Mouse (Mus musculus): Measurements from ENCODE around the gene Nrap.
"Not testable (repeated sequence)": the region's sequence is repeated elsewhere in the genome, so short reads cannot be mapped to it uniquely, and the experiment has no call there.

Gene Nrap

GRCm38 (mm10) chr19:56366625-56367024, 23.2 kb downstream of the Nrap start:
- in situ Hi-C loops (cut with MboI, MseI): loop anchor here (10.0 kb wide), 1 partner anchor 642 kb away; no protein-coding TSS in a partner anchor

- in situ Hi-C loops (cut with MboI, MseI): loop anchor here (10.0 kb wide), 1 partner anchor 641 kb away; no protein-coding TSS in a partner anchor
Observed at GRCm38 (mm10) chr19:56366168-56366567, 23.7 kb downstream of the Nrap start.

GRCm38 (mm10) chr19:56364563-56364962, 25.3 kb downstream of the Nrap start:
- in situ Hi-C loops (cut with MboI, MseI): loop anchor here (10.0 kb wide), 1 partner anchor 640 kb away; no protein-coding TSS in a partner anchor

- in situ Hi-C loops (cut with MboI, MseI): loop anchor here (10.0 kb wide), 1 partner anchor 639 kb away; no protein-coding TSS in a partner anchor
Observed at GRCm38 (mm10) chr19:56363721-56364460, 25.9 kb downstream of the Nrap start.

GRCm38 (mm10) chr19:56358890-56359289, 30.9 kb downstream of the Nrap start:
- in situ Hi-C loops (cut with MboI, MseI): no loop called here

GRCm38 (mm10) chr19:56357374-56357708, 32.5 kb downstream of the Nrap start:
- in situ Hi-C loops (cut with MboI, MseI): not testable (repeated sequence)

GRCm38 (mm10) chr19:56356480-56357373, 33.1 kb downstream of the Nrap start:
- in situ Hi-C loops (cut with MboI, MseI): no loop called here

- in situ Hi-C loops (cut with MboI, MseI): no loop called here
Observed at GRCm38 (mm10) chr19:56355201-56355600, 34.6 kb downstream of the Nrap start.

GRCm38 (mm10) chr19:56353689-56354088, 36.1 kb downstream of the Nrap start:
- in situ Hi-C loops (cut with MboI, MseI): no loop called here

GRCm38 (mm10) chr19:56349295-56349694, 40.5 kb downstream of the Nrap start:
- in situ Hi-C loops (cut with MboI, MseI): no loop called here

GRCm38 (mm10) chr19:56346750-56347149, 43.1 kb downstream of the Nrap start:
- in situ Hi-C loops (cut with MboI, MseI): no loop called here

GRCm38 (mm10) chr19:56346016-56346415, 43.8 kb downstream of the Nrap start:
- in situ Hi-C loops (cut with MboI, MseI): no loop called here

- in situ Hi-C loops (cut with MboI, MseI): no loop called here
Observed at GRCm38 (mm10) chr19:56343869-56344563, 45.8 kb downstream of the Nrap start.

GRCm38 (mm10) chr19:56342006-56342405, 47.8 kb downstream of the Nrap start:
- in situ Hi-C loops (cut with MboI, MseI): no loop called here

- in situ Hi-C loops (cut with MboI, MseI): no loop called here
Observed at GRCm38 (mm10) chr19:56336826-56337225, 53.0 kb downstream of the Nrap start.

- in situ Hi-C loops (cut with MboI, MseI): no loop called here
Observed at GRCm38 (mm10) chr19:56336321-56336720, 53.5 kb downstream of the Nrap start.

GRCm38 (mm10) chr19:56326243-56326855, 63.5 kb downstream of the Nrap start:
- in situ Hi-C loops (cut with MboI, MseI): no loop called here

- in situ Hi-C loops (cut with MboI, MseI): no loop called here
Observed at GRCm38 (mm10) chr19:56325676-56326075, 64.2 kb downstream of the Nrap start.

GRCm38 (mm10) chr19:56321303-56321920, 68.4 kb downstream of the Nrap start:
- in situ Hi-C loops (cut with MboI, MseI): no loop called here

GRCm38 (mm10) chr19:56320186-56320860, 69.5 kb downstream of the Nrap start:
- in situ Hi-C loops (cut with MboI, MseI): no loop called here
